Mouse (Mus musculus) spleen, embryonic (tissue): Measurements from ENCODE around the gene Tpcn1.

Experiments used
- CTCF ChIA-PET: fragments of 350-600 bp; sonication (Branson Sonifier 250); formaldehyde crosslinking; loops from one replicate; lab custom pipeline; 2022; lab: Charles Lee

Tpcn1 gene

GRCm38 (mm10) chr5:120516221-120516984, 72.1 kb downstream of the Tpcn1 start:
- CTCF ChIA-PET: no interaction called here

DNA sequence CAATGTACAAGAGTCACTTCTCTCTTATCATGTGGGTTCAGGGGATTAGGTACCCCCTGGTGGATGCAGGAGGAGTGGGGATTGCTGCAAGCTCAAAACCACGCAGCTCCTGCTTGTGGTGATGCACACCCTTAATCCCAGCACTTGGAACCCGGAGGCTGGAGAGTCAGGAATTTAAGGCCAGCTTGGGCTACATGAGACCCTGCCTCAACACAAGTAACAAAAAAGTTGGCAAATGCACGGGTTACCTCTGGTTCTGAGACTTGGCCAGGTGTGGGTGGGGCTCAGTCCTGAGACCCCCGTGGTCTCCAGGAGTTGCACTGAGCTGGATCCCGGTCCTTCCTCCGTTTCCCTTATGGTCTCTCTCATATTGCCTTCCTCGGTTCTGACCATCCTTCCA, 73.0 kb downstream of the Tpcn1 start:
- CTCF ChIA-PET: no interaction called here

DNA sequence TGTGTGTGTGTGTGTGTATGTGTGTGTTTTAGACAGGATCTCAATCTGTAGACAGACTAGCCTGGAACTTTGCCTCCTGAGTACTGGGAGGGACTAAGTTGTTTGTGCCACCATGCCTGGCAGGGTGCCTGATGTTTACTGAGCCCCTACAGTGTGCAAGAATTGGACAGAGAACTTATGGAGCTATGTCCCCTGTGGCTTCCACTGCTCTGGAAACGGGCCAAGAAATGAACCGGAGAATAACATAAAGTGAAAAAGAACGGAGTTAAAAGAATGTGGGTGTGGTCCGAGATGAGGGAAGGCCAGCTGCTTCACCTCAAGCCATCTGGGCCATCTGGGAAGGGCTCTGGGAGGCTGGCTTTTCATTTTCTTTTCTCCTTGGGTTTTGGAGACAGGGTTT, 73.7 kb downstream of the Tpcn1 start:
- CTCF ChIA-PET: no interaction called here

- CTCF ChIA-PET: no interaction called here
Observed at GRCm38 (mm10) chr5:120514031-120514677, 74.3 kb downstream of the Tpcn1 start.

GRCm38 (mm10) chr5:120512911-120513555, 75.4 kb downstream of the Tpcn1 start:
- CTCF ChIA-PET: interaction anchor here (1.2 kb wide), 1 partner anchor 11 kb away, joined by 3 read pairs; no protein-coding TSS in a partner anchor

- CTCF ChIA-PET: interaction anchor here (0.6 to 0.9 kb wide), 4 partner anchors 94 to 151 kb away, joined by 3 to 16 read pairs (median 6); partner anchors contain the start of genes Ddx54 and Rita1
Observed at GRCm38 (mm10) chr5:120511643-120512220, 76.7 kb downstream of the Tpcn1 start.

GRCm38 (mm10) chr5:120510982-120511642, 77.4 kb downstream of the Tpcn1 start, which contains the start of gene Slc8b1:
TSS of gene Slc8b1 (plus strand) at chr5:120511168.
- CTCF ChIA-PET: interaction anchor here (0.6 to 1.2 kb wide), 4 partner anchors 74 to 177 kb away, joined by 3 to 16 read pairs (median 3); partner anchors contain the start of genes Ddx54 and Rita1

DNA sequence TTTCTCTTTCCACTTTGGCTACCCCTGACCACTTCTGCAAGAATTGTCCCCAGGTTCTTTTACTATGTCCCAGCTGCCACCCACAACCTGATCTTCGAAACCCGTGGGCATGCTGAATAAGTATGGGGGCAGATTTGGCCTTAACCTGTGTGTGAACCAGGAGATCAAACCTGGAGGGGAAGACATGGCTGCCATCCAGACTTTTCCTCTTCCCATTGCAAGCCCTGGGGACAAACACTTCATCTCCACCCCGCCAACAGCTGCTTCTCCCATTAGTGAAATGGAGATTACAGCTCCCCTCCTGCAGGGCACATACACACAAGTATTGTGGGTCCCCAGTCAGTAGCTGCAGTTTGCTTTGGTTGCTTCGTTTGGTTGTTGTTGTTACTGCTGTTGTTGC, 81.2 kb downstream of the Tpcn1 start:
- CTCF ChIA-PET: no interaction called here

DNA sequence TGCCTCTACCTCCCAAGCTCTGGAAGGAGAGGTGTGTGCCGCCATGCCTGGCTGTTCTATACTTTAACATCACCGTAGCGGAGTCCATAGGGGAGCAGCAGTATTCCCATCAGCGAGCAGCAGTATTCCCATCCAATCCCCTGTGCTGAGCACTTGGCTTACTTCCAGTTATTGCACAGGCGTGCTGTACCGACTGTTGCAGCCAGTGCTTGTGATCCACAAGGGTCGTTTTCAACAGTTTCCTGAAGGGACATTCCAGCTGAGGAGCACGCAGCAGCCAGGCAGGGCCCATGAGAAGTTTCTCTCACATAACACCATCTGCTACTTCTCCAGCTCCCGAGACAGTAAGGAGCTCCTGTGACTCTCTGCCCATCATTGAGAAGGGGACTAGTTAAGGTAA, 82.0 kb downstream of the Tpcn1 start:
- CTCF ChIA-PET: no interaction called here

- CTCF ChIA-PET: interaction anchor here (0.8 kb wide), 1 partner anchor 64 kb away, joined by 4 read pairs; no protein-coding TSS in a partner anchor
Observed at GRCm38 (mm10) chr5:120505781-120506180, 82.7 kb downstream of the Tpcn1 start.

DNA sequence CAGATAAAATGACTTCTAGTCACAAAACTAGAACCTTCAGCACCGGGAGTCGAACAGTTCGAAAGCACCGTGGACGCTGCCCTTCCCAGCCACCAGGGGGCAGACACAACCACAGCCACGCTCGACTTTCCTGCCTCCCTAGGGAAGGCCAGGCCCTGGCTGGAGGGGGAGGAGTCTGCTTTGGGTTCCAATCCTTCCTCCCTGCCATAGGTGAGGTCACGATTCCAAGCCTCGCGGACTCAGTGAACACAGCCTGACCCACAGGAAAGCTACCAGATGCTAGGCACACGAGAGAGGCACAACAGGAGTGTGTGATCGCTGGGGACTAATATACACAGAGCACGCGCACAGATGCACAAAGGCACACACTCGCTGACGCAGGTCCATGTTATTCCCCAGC, 83.1 kb downstream of the Tpcn1 start:
- CTCF ChIA-PET: interaction anchor here (0.8 kb wide), 1 partner anchor 64 kb away, joined by 4 read pairs; no protein-coding TSS in a partner anchor

DNA sequence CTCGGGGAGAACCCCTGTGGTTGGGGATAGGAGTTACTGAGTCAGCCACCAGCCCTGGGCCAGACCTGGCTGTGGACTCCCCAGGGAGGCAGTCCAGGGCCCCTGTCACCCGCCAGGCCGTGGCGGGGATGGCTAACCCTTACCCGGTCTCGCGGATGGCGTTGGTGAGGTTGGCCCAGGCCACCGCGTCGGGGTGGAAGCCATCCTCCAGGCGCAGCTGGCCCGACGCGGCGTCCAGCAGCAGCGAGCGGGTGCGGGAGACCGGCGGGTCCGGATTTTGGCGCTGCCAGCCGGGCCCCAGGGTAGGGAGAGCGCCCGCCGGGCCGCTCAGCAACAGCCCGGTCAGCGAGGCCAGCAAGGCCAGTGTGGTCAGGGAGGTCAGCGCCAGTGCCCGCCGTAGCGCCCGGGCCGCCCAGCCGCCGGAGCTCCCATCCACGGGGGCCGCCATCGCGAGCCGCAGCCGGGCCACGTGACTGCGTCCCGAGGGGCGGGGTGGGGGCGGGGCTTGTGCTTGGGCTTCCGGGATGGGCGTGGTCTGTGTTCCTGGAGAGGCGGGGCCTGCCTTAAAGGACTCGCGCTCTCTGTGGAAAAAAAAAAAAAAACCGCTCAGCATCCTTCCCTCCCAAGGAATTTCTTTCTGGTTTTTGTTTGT, 85.2 kb downstream of the Tpcn1 start, which contains the start of gene Plbd2:
Gene Plbd2, minus strand, starts transcription at position 482 of the 652 bp plus-strand sequence.
- CTCF ChIA-PET: no interaction called here

DNA sequence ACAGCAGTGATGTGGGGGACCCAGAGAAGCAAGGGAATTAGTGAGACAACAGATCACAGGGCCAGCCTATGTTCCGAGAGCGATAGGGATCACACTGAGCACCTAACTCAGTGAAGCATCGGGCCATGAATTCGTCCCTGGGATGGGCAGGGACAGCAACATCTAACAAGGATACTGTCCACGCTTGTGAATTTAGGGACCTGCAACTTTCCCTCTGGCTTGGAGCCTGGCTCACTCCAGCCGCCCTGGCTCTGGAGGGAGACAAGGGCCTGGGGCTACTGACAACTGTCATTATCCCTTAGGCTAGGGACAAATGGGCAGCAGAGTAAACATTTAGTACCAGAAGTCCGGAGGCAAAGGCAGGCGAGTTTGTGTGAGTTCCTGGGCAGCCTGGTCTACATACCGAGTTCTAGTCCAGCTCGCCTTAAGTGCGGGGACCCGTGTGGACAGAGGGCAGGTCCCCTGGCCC, 85.8 kb downstream of the Tpcn1 start:
- CTCF ChIA-PET: interaction anchor here (1.0 kb wide), 1 partner anchor 10 kb away, joined by 3 read pairs; no protein-coding TSS in a partner anchor

- CTCF ChIA-PET: interaction anchor here (0.6 to 1.2 kb wide), 4 partner anchors 11 to 884 kb away, joined by 3 to 6 read pairs (median 6); no protein-coding TSS in a partner anchor
Observed at GRCm38 (mm10) chr5:120502147-120502621, 86.3 kb downstream of the Tpcn1 start.

DNA sequence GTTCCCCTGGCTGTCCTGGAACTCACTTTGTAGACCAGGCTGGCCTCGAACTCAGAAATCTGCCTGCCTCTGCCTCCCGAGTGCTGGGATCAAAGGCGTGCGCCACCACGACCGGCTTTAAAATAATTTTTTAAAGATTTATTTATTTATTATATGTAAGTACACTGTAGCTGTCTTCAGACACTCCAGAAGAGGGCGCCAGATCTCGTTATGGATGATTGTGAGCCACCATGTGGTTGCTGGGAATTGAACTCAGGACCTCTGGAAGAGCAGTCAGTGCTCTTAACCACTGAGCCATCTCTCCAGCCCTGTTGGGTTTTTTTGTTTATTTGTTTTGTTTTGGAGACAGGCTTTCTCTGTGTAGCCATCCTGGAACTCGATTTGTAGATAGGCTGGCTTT, 87.9 kb downstream of the Tpcn1 start:
- CTCF ChIA-PET: interaction anchor here (0.6 kb wide), 1 partner anchor 220 kb away, joined by 4 read pairs; no protein-coding TSS in a partner anchor

DNA sequence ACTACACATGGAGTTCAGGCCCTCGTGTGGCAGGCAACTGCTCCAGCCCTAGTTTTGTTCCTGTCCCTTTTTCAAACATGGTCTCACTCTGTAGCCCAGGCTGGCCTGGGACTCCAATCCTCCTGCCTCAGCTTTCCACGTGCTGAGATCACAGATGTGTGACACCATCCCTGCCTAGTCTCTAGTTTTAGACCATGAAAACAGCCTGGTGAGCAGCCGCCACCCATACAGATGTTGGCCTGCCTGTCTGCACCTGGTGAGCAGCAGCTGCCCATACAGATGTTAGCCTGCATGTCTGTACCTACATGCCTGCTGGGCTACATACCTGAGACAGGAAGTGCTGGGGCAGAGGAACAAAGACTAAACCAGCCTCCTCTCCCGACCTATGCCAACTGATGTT, 89.3 kb downstream of the Tpcn1 start:
- CTCF ChIA-PET: no interaction called here

DNA sequence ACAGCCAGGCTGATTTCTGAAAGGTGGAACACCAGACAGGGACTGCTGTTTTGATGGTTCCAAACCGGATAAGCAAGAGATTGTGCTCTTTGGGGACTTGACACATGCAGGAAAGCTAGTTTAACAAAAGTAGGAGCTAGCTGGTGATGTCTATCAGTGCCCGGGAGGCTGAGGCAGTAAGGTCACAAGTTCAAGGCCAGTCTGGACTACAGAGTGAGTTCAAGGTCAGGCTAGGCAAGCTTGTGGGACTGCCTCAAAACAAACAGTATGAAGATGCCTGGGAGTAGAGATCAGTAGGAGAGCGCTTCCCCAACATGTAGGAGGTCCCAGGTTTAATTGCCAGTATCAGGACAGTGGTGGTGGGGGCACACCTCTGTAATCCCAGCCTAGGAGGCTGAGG, 91.4 kb downstream of the Tpcn1 start:
- CTCF ChIA-PET: no interaction called here

DNA sequence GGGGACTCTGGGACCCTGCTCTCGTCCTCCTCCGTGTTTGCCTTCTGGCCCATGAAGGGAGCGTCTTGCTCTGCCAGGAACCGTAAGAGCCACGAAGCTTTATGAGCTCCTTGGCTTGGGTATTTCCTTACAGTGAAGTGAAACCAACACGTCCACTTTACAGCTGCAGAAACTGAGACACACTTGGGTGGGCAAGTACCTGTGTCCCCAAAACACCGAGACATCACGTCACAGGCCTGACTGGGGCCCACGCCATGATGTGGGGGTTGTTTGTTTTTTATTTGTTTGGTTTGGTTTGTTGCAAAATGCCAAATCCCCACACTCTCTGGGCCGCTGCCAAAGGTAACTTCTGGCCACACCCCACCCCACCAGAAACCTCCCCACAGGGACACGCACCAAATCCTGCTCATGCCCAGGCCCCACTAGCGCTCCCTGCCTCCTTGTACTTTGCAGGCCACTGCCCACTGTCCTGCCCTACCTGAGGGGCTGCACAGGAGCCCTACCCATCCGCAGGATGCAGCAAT, 92.7 kb downstream of the Tpcn1 start:
- CTCF ChIA-PET: no interaction called here

GRCm38 (mm10) chr5:120495064-120495702, 93.3 kb downstream of the Tpcn1 start:
- CTCF ChIA-PET: no interaction called here
